Mouse (Mus musculus): ENCODE measurements around the gene Hist1h2br.
A peak's percentile ranks its signal among the peaks of the same experiment; 100 is the strongest.
"Not testable (repeated sequence)": the region's sequence is repeated elsewhere in the genome, so short reads cannot be mapped to it uniquely, and the experiment has no call there.

Gene Hist1h2br

DNA sequence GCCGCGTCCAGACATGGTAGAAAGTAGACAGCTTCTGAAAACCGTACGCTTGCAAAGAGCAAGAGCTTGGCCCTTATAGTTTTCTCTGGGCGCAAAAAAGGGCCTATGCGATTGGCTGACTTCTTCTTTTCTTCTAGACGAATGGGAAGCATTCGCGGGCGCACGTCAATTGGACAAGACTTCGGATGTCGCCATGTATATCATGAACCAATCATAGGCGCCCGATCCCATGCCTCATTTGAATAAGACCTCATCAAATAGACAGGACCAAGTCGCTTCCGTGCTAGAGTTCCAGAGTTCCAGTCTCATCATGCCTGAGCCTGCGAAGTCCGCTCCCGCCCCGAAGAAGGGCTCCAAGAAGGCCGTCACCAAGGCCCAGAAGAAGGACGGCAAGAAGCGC lies at the start of gene Hist1h2br, which contains the start of gene Hist1h2ap:
TSS of gene Hist1h2br (plus strand) at position 283 of the 400 bp plus-strand sequence.
TSS of gene Hist1h2ap (minus strand) at position 47 of the 400 bp plus-strand sequence.
- DNase-seq (ENCODE audit: extremely low read depth, low read depth, low spot score), result not testable (repeated sequence)

GRCm38 (mm10) chr13:21784311-21784710 lies 49.2 kb upstream of the Hist1h2br start:
- no peak for DNase-seq (ENCODE audit: extremely low read depth, low read depth, low spot score)

DNA sequence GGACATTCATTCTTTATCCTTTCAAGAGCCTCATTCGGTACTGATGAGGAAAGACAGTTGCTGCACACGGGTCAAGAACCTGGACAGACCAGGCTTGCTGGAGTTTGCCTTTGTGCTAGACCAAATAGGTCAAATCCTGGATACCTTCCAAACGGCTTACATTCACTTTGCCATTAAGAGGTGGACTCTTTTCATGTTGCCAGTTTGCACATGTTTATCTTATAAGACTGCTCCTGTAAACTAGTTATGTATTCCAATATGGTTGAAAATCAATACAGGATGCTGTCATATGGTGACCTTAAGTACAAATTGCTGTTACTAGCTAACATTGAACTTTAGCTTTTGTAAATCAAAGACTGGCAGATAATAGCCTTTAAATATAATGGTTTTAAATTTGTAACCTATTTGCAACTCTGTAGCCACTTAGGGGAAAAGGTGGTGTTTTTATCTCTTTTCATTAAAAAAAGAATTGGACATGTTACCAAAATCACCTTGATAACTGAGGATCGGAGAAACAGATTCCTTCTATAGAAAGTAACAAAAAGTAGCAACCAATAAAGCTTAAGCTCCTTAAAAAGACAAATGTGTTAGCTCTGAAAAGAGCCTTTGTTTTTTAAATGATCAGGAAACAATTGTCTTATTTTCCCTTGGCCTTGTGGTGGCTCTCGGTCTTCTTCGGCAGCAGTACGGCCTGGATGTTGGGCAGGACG lies 47.2 kb upstream of the Hist1h2br start:
- DNase-seq (ENCODE audit: extremely low read depth, low read depth, low spot score), result no peak

- DNase-seq (ENCODE audit: extremely low read depth, low read depth, low spot score), result peak; percentile 92
These were observed 46.5 kb upstream of the Hist1h2br start, which contains the start of the genes Hist1h2an and Hist1h2bp for GRCm38 (mm10) chr13:21786899-21787629. Gene Hist1h2an, minus strand, starts transcription at chr13:21787218. Gene Hist1h2bp, plus strand, starts transcription at chr13:21787461.

GRCm38 (mm10) chr13:21787760-21788593 lies 45.6 kb upstream of the Hist1h2br start:
- no peak for DNase-seq (ENCODE audit: extremely low read depth, low read depth, low spot score)

- no peak for DNase-seq (ENCODE audit: extremely low read depth, low read depth, low spot score)
These were observed 43.6 kb upstream of the Hist1h2br start for GRCm38 (mm10) chr13:21789925-21790324.

DNA sequence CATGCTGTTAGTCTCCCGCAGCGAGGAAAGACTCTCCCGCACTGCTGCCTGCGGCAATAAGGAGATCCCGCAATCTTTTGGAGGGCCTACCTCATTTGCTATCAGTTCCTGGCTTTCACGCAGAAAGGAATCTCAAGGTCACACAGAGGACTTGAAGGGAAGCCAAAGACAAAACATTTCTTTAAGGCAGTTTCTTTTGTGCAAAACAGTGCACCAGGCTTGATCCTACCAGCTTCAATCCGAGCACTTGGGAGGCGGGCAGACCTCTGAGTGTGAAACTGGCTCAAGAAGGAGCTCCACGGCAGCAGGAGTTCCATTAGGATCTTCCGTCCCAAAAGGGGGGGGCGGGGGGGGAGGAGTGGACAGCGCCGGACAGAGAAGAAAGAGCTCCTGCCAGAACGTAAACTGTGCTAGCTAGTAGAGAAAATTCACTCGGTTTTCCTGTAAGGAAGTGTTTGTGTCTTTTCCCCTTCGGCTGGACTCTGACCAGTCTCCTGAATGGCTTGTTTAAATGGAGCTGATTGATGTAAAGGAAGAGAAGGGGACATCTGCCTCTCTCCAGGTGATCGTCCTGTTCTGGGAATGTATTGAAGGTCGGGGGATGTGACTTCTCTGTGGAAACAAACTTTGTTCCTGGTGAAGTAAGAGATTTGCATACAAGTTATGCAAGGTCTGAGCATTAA lies 42.8 kb upstream of the Hist1h2br start:
- no peak for DNase-seq (ENCODE audit: extremely low read depth, low read depth, low spot score)

- no peak for DNase-seq (ENCODE audit: extremely low read depth, low read depth, low spot score)
These were observed 38.0 kb upstream of the Hist1h2br start for GRCm38 (mm10) chr13:21795584-21795983.

GRCm38 (mm10) chr13:21797163-21797562 lies 36.4 kb upstream of the Hist1h2br start:
- DNase-seq (ENCODE audit: extremely low read depth, low read depth, low spot score), result not testable (repeated sequence)

GRCm38 (mm10) chr13:21803058-21803457 lies 30.5 kb upstream of the Hist1h2br start:
- not testable (repeated sequence) for DNase-seq (ENCODE audit: extremely low read depth, low read depth, low spot score)

DNA sequence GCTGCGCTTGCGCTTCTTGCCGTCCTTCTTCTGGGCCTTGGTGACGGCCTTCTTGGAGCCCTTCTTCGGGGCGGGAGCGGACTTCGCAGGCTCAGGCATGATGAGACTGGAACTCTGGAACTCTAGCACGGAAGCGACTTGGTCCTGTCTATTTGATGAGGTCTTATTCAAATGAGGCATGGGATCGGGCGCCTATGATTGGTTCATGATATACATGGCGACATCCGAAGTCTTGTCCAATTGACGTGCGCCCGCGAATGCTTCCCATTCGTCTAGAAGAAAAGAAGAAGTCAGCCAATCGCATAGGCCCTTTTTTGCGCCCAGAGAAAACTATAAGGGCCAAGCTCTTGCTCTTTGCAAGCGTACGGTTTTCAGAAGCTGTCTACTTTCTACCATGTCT lies 23.5 kb upstream of the Hist1h2br start, which contains the start of the genes Hist1h2bq and Hist1h2ao:
TSS of gene Hist1h2bq (minus strand) at position 125 of the 400 bp plus-strand sequence.
TSS of gene Hist1h2ao (plus strand) at position 393 of the 400 bp plus-strand sequence.
- DNase-seq (ENCODE audit: extremely low read depth, low read depth, low spot score), result not testable (repeated sequence)

DNA sequence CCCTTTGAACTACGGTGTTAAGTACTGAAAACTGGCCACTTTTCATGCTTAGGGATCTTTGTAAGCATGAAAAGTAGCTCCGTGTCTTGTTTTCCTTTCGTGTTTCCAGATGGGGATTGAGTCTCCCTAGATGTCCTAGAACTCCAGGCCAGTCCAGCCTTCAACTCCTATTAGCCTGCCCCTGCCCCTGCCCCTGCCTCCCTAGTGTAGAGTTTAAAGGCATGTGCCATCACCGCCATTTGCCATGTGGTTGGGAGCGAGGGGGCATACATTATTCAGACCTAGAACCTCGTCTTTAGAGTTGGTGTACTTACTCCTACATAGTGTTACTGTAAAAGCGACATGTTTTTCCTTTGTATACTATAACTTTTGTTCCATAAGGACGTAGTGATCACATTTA lies 22.5 kb upstream of the Hist1h2br start:
- not testable (repeated sequence) for DNase-seq (ENCODE audit: extremely low read depth, low read depth, low spot score)

DNA sequence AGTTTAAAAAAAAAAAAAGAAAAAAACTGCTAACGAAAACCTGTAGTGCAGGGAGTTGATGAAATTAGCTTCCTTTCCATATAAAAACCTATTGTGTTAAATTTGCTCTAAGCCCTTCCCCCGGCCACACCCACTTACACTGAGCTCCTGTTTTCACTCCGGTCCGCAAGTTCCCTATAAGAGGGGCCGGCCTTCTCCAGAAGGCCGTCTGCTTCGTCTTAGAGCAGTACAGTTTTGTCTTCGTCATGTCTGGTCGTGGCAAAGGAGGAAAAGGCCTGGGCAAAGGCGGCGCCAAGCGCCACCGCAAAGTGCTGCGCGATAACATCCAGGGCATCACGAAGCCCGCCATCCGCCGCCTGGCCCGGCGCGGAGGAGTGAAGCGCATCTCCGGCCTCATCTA lies 22.0 kb upstream of the Hist1h2br start, which contains the start of gene Hist1h4m:
TSS of gene Hist1h4m (plus strand) at position 208 of the 400 bp plus-strand sequence.
- DNase-seq (ENCODE audit: extremely low read depth, low read depth, low spot score), result not testable (repeated sequence)

DNA sequence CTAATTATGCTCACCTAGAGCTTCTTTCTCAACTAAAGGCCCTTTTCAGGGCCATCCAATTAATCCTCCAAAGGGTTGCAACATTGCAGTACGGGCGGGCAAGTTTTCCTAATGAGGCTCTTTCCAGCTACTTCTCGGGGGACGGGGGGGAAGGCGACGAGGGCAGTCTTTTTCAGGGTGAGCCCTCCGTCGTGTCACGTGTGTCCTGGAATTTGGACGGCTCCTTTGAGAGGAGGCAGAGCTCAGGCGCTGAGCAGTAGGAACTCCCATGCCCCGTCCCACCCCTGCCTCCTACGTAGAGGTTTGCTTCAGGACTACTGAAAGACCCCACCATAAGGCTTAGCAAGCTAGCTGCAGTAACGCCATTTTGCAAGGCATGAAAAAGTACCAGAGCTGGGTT lies 21.5 kb upstream of the Hist1h2br start:
- not testable (repeated sequence) for DNase-seq (ENCODE audit: extremely low read depth, low read depth, low spot score)

DNA sequence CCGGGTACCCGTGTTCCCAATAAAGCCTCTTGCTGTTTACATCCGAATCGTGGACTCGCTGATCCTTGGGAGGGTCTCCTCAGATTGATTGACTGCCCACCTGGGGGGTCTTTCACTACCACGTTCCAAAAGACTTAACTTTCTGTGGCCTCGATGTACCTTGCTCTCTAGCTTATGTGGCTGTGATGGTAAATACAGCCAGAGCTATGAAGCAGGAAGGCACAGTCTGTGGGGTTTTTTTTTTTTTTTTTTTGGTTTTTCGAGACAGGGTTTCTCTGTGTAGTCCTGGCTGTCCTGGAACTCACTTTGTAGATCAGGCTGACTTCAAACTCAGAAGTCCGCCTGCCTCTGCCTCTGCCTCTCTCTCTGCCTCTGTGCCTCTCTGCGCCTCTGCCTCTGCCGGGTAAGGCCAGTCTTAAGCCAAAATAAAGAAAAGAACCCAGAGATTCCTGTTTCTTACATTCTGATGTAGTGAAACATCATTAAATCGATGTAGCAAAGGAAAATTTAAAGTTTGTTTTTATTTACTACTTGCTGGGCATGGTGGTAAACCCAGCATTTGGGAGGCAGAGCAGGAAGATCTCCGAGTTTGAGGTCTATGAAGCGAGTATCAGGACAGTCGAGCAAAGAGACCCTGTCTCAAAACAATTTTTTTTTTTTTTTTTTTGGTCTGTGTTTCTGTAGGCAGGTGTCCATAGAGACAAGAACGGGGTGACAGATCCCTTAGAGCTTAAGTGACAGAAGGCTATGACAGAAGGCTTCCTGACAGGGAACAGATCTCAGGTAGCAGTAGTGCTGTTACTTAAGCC lies 13.3 kb upstream of the Hist1h2br start:
- not testable (repeated sequence) for DNase-seq (ENCODE audit: extremely low read depth, low read depth, low spot score)

- DNase-seq (ENCODE audit: extremely low read depth, low read depth, low spot score), result no peak
These were observed 5.0 kb upstream of the Hist1h2br start for GRCm38 (mm10) chr13:21828511-21828910.

- no peak for DNase-seq (ENCODE audit: extremely low read depth, low read depth, low spot score)
These were observed 3.2 kb upstream of the Hist1h2br start for GRCm38 (mm10) chr13:21830344-21830743.

GRCm38 (mm10) chr13:21831418-21832394 lies 1.8 kb upstream of the Hist1h2br start, which contains the start of gene Hist1h4n:
Gene Hist1h4n, minus strand, starts transcription at chr13:21832196.
- DNase-seq (ENCODE audit: extremely low read depth, low read depth, low spot score), result not testable (repeated sequence)

Data from fat pad, adult 2 months (tissue).